Mouse (Mus musculus): ENCODE results near the gene Got1.

The Got1 gene

DNA sequence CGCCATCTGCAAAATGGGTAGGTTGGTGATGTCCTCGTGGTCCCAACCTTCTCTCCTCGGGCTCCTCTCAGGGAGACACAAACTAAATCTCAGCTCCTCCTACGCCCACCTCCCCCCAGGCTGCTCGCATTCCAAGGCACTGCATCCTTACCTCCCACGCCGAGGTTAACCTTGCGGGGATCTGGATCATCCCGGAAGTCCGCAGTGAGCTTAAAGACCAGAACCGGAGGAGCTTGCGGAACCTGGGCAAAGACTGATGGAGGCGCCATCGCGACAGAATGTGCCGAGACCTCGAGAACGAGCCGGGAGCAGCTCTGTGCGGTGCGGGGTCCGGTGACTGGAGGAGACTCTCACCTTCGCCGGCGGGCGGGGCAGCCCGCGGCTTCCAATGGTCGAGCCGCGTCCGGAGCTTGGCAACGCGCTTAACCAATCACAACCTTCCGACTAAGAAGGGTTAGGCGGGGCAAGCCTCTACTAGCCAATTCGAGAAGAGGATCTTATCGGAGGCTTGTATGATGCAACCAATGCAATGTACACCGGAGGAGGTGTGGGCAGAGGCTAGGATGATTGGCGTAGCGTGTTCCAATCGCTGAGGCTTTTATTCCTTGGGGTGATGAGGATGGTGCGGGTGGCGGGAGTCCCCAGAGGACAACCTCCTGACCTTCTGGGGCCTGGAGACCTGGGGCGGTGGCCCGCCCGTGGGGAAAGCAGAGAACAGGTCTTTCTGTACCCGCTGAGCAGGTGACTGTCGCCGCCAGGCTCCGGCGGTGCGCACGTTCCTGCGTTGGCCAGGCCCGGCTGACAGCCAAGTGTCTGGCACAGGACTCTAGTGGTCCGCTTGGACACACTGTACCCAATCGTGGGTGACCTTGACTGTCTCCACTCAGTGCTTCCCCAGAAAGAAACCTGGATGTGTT, at the start of gene Got1:
TSS of gene Got1 (minus strand) at position 419 of the 917 bp plus-strand sequence.
- peak; percentile 90 to 92 for DNase-seq (ENCODE audit: low spot score in 2 of 2)

- peak; percentile 64 to 81 for DNase-seq (ENCODE audit: low spot score in 2 of 2)
These were observed 46.7 kb upstream of the Got1 start for GRCm38 (mm10) chr19:43570831-43571790.

GRCm38 (mm10) chr19:43569133-43569532, 44.7 kb upstream of the Got1 start:
- no peak for DNase-seq (ENCODE audit: low spot score in 2 of 2)

DNA sequence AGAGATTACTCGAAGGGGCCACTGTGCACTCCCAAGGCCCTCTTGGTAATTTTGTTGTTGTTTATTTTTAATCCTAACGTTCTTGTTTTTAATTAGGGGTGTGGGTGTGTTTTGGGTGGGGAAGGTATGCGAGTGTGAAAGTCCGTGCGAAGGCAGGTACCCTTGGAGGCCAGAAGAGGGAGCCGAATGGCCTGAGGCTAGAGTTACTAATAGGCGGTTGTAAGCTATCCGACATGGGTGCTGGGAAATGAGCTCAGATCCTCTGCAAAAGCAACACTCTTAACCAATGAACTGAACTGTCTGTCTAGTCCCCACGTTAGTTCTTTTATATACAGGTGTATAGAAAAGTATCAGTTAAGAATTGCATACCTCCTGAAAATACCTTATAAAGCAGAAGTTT, 43.9 kb upstream of the Got1 start:
- DNase-seq (ENCODE audit: low spot score in 2 of 2): no peak

- DNase-seq (ENCODE audit: low spot score in 2 of 2): no peak
These were observed 38.8 kb upstream of the Got1 start for GRCm38 (mm10) chr19:43563166-43563565.

DNA sequence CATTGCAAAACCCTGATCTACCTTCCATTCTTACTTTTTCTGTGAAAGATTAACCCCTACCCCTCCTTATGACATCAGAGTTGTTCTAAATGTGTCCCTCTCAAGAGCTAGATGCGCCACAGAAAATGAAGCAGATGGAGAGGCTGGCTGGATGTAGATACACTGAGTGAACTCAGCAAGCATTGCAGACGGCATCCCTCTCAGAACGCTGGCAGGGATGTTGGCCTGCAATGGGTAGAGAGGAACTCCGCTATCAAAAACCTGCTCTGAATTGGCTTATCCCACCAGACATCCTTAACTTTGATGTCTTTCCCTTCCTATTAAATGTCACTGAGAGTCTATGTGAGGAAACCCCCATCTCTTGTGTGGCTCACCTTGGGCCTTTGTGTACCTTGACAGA, 37.4 kb upstream of the Got1 start:
- no peak for DNase-seq (ENCODE audit: low spot score in 2 of 2)

DNA sequence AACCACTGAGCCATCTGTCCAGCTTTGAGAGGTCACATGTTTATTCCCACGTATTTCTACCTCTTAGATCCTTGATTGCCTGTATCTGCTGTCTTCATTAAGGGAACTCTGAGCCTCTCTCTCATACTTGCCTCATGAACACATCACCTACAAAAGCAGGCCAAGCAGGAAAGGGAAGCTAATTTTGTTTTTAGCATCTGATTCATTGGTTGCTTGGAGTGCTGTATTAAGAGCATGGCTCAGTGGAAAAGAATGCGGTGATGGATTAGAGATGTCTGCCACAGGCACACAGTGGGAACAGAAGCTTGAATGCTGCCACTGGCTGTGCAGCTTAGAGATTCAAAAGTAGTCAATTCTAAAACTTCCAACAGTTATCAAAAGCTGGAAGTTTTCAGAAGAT, 35.8 kb upstream of the Got1 start:
- no peak for DNase-seq (ENCODE audit: low spot score in 2 of 2)

GRCm38 (mm10) chr19:43551493-43551890, 27.1 kb upstream of the Got1 start:
- no peak for DNase-seq (ENCODE audit: low spot score in 2 of 2)

GRCm38 (mm10) chr19:43550706-43551492, 26.5 kb upstream of the Got1 start:
- DNase-seq (ENCODE audit: low spot score in 2 of 2): no peak

- no peak for DNase-seq (ENCODE audit: low spot score in 2 of 2)
These were observed 23.7 kb upstream of the Got1 start for GRCm38 (mm10) chr19:43548060-43548459.

GRCm38 (mm10) chr19:43546337-43547117, 22.1 kb upstream of the Got1 start:
- DNase-seq (ENCODE audit: low spot score in 2 of 2): no peak

GRCm38 (mm10) chr19:43535372-43535771, 11.0 kb upstream of the Got1 start:
- no peak for DNase-seq (ENCODE audit: low spot score in 2 of 2)

DNA sequence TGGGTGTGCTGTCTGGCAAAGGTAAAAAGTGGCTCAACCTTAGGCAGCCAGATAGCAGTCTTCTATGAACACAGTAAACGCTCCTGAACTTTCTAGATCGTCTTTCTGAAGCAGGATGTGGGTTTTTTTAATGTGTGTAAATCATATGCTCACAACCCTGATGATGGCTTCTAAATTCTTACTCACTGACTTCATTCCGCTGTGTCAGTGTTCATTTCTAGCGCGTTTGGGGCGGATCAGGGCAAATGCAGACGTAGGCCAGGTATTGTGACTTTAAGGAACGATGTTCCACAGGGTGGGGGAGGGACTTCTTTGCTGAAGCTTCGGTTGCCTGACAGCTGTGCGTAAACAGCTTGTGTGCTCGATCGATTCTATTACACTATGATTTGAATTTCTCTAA, 6.5 kb upstream of the Got1 start:
- no peak for DNase-seq (ENCODE audit: low spot score in 2 of 2)

DNA sequence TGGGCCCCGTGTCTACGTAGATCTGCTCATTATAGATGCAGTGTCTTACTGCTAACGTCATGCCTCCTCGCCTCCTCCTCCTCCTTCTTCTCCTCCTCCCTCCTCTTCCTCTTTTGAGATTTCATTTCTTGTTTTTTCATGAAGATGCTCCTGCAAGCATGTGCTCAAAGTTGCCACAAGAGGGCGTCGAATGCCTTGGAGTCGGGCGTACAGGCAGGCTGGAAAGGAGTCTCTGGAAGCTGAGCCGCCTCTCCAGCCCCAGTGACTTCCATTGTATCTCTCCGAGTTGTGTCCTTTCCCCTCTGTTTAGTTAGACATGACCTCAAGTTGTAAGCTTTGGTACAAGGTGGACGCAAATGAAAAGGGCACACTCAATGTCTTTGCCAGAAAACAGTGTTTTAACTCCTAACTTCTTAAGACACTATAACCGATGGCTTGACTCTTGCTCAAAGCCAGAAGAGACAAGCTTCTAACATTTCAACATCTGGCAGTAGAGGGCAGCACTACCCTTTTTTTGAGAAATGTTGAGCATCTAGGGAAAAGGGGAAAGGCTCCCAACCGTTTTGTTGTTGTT, 5.9 kb upstream of the Got1 start:
- DNase-seq (ENCODE audit: low spot score in 2 of 2): peak; percentile 60 to 77

DNA sequence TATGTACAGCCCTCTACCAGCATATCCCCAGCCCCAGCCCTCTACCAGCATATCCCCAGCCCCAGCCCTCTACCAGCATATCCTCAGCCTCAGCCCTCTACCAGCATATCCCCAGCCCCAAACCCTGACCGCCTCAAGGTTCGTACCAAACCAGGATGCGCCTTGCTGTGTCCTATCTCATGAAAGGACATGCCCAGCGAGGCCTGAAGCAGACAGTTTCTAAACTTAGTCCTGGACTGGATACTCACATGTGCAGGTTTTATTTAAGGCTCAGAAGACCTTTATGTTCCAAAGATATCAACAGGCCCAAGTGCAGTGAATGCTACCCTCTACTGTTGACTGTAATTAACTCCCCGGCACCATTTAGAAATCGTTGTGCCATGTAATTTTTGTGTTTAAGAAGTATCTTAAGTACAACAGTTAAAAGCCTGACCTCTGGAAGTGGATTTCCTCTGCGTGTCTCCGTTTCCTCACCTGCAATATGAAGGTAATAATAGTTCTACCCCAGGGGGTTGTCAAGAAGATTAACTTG, 3.7 kb upstream of the Got1 start:
- DNase-seq (ENCODE audit: low spot score in 2 of 2): no peak

DNA sequence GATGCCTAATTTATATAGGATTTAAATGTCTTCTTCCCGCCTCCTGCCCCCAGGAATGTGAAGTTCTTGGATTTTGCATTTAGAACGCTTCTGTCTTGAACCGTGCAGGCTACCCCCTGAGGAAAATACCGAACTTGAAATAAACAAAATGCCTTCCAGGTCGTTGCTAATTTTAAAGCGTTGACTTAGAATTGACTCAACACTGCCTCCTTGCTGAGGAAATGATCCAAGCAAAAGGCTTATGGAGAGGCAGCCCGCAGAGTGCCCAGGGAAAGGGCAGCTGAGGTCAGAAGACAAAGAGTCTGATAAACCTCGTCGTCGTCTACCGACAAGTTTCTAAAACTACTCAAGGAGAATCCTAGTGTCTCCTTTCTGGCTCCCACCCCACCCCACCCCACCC, 2.7 kb upstream of the Got1 start:
- no peak for DNase-seq (ENCODE audit: low spot score in 2 of 2)

DNA sequence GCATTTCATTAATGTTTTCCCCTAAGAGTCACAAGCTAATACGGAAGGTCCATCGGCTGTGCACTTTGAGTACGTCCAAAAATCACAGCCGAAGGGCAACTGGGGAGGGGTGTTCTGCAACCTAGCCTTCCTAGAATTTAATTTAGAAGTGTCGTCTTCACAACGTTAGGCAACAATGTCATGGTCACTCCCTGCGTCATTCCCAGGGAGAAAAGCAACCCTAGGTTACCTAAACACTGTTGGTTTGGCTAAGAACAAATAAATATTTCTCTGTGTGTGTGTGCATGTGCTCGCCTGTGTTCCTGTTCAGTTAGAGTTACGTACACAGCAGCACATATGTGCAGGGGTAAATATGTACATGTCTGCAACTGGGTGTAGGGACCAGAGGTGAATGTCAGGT, 1.6 kb upstream of the Got1 start:
- no peak for DNase-seq (ENCODE audit: low spot score in 2 of 2)

DNA sequence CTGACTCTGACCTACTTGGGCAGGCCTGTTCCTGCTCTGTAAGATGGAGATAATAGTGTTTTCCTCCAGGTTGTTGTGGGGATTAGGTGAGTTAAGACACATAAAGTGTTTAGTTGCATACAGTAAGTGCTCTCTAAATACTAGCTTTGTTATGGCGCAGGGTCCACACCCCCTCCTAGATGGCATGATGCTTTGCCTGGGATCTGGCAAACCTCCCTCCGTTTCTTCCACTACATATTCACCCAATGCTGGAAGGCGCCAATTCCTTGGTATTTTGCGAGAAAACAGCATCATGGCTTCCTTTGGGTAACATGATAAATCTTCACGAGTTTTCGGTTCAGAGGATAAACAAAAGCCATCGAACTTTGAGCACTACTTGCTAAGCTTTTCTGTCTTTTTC, 1.2 kb upstream of the Got1 start:
- DNase-seq (ENCODE audit: low spot score in 2 of 2): no peak

DNA sequence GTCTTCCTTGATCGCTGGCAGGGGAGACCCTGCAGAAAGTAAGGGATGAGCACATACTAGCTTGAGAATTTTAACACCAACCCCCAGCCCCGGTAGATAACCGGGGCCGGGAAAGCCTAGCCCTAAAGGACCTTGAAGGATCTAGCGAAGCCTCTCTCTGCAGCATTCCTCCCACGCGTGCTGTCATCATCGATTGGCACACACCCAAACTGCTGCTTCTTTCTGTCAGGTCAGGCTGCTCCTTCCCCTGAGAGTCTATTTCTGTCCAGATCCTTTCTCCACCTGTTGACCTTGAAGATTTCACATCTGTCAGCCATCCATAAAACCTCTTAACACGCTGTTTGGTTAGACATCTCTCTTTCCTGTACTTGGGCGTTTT, 688 bp upstream of the Got1 start:
- DNase-seq (ENCODE audit: low spot score in 2 of 2): peak; percentile 26 to 68

GRCm38 (mm10) chr19:43523551-43523950, 854 bp downstream of the Got1 start:
- peak in 1 of 2 experiments; percentile 22 for DNase-seq (ENCODE audit: low spot score in 2 of 2)
